Mouse (Mus musculus): ENCODE data around the gene Tmem151b.

Gene Tmem151b

GRCm38 (mm10) chr17:45564531-45565084 lies 15.1 kb upstream of the Tmem151b start:
- DNase-seq (ENCODE audit: low read depth in 1 of 2, low spot score in 2 of 2): no peak

GRCm38 (mm10) chr17:45563655-45564530 lies 14.4 kb upstream of the Tmem151b start, which contains the start of gene Slc35b2:
Gene Slc35b2 (plus strand): TSS chr17:45563874.
- peak; percentile 88 to 91 for DNase-seq (ENCODE audit: low read depth in 1 of 2, low spot score in 2 of 2)

- peak in 1 of 2 experiments; percentile 25 for DNase-seq (ENCODE audit: low read depth in 1 of 2, low spot score in 2 of 2)
Observed at GRCm38 (mm10) chr17:45563216-45563615, 13.7 kb upstream of the Tmem151b start.

GRCm38 (mm10) chr17:45559732-45560525 lies 10.5 kb upstream of the Tmem151b start:
- DNase-seq (ENCODE audit: low read depth in 1 of 2, low spot score in 2 of 2): no peak

- peak in 1 of 2 experiments; percentile 40 for DNase-seq (ENCODE audit: low read depth in 1 of 2, low spot score in 2 of 2)
Observed at GRCm38 (mm10) chr17:45557998-45558862, 8.8 kb upstream of the Tmem151b start.

- DNase-seq (ENCODE audit: low read depth in 1 of 2, low spot score in 2 of 2): peak in 1 of 2 experiments; percentile 49
Observed at GRCm38 (mm10) chr17:45557246-45557824, 7.9 kb upstream of the Tmem151b start.

GRCm38 (mm10) chr17:45556514-45557245 lies 7.2 kb upstream of the Tmem151b start:
- DNase-seq (ENCODE audit: low read depth in 1 of 2, low spot score in 2 of 2): peak in 1 of 2 experiments; percentile 55

GRCm38 (mm10) chr17:45556107-45556489 lies 6.6 kb upstream of the Tmem151b start:
- DNase-seq (ENCODE audit: low read depth in 1 of 2, low spot score in 2 of 2): peak in 1 of 2 experiments; percentile 16

- DNase-seq (ENCODE audit: low read depth in 1 of 2, low spot score in 2 of 2): peak; percentile 93 to 99
Observed at GRCm38 (mm10) chr17:45555452-45556106, 6.1 kb upstream of the Tmem151b start, which contains the start of gene Nfkbie. Gene Nfkbie (plus strand): TSS chr17:45555703.

- DNase-seq (ENCODE audit: low read depth in 1 of 2, low spot score in 2 of 2): peak in 1 of 2 experiments; percentile 15
Observed at GRCm38 (mm10) chr17:45554420-45554819, 4.9 kb upstream of the Tmem151b start.

GRCm38 (mm10) chr17:45553065-45553464 lies 3.6 kb upstream of the Tmem151b start:
- DNase-seq (ENCODE audit: low read depth in 1 of 2, low spot score in 2 of 2): no peak

GRCm38 (mm10) chr17:45551816-45552451 lies 2.5 kb upstream of the Tmem151b start:
- peak in 1 of 2 experiments; percentile 56 for DNase-seq (ENCODE audit: low read depth in 1 of 2, low spot score in 2 of 2)

- DNase-seq (ENCODE audit: low read depth in 1 of 2, low spot score in 2 of 2): no peak
Observed at GRCm38 (mm10) chr17:45551249-45551796, 1.8 kb upstream of the Tmem151b start.

- no peak for DNase-seq (ENCODE audit: low read depth in 1 of 2, low spot score in 2 of 2)
Observed at GRCm38 (mm10) chr17:45550253-45550652, 776 bp upstream of the Tmem151b start.

- DNase-seq (ENCODE audit: low read depth in 1 of 2, low spot score in 2 of 2): no peak
Observed at GRCm38 (mm10) chr17:45548541-45549512, 650 bp downstream of the Tmem151b start.

GRCm38 (mm10) chr17:45547461-45548190 lies 1.9 kb downstream of the Tmem151b start:
- no peak for DNase-seq (ENCODE audit: low read depth in 1 of 2, low spot score in 2 of 2)

All from monocyte, adult 2 months (primary cell).